Mouse (Mus musculus): ENCODE data around the gene Armc5. TPM values are rescaled to one million over a fixed set of nuclear protein-coding genes. Genes with fewer than 3 reads are reported as not detected.

Gene Armc5
- 8.8 and 10.3 TPM in 2 replicates for polyA plus RNA-seq (2021; fragmentation: Nextera tagmentation)
- long read RNA-seq, experiment 1, transcript Armc5-201 (6 exons, 3,834 nt), result major isoform, 15 of 20 reads
- long read RNA-seq, experiment 1, partial matches to known transcripts, result 4 of 20 reads
- long read RNA-seq, experiment 1, other reads (novel, unspliced or antisense), result 1 of 20 reads
- long read RNA-seq, experiment 2, transcript Armc5-201 (6 exons, 3,834 nt), result major isoform, 78 of 96 reads
- long read RNA-seq, experiment 2, partial matches to known transcripts, result 7 of 96 reads
- long read RNA-seq, experiment 2, other reads (novel, unspliced or antisense), result 11 of 96 reads

DNA sequence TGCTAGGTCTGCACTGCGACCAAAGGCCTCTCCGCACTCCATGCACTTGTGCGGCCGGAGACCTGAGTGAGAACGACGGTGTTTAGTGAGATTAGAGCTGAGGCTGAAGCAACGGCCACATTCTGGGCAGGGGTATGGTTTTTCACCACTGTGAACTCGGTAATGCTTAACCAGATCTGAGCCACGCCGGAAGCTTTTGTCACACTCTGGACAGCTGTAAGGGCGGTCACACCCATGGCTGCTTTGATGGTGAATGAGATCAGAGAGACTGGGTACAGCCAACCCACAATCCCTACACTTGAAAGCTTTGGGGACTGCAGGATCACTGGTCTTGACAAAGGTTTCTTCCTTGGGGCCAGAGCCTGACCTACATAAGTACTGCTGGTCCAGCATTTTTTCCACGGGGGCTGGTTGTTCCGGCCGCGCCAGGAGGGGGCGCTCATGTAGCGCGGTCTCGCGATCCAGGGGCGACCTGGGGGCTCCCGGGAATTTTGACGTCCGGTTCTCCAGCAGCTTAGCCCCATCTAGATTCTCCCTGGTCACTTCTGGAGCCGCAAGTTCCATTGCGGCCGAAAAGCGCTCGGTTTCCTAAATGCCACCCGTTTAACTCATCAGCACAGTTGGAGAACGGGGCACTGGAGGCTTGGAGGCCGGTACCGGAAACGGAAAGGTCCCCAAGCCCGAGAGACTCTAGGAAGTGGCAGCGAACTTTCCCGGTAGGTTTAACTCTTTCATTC lies at the start of gene Armc5:
Gene Armc5 (plus strand): TSS at position 487 of the 737 bp plus-strand sequence.

GRCm38 (mm10) chr7:128206152-128206551 lies 31.0 kb upstream of the Armc5 start, which contains the start of gene Cox6a2:
Gene Cox6a2, minus strand, starts transcription at chr7:128206387.

DNA sequence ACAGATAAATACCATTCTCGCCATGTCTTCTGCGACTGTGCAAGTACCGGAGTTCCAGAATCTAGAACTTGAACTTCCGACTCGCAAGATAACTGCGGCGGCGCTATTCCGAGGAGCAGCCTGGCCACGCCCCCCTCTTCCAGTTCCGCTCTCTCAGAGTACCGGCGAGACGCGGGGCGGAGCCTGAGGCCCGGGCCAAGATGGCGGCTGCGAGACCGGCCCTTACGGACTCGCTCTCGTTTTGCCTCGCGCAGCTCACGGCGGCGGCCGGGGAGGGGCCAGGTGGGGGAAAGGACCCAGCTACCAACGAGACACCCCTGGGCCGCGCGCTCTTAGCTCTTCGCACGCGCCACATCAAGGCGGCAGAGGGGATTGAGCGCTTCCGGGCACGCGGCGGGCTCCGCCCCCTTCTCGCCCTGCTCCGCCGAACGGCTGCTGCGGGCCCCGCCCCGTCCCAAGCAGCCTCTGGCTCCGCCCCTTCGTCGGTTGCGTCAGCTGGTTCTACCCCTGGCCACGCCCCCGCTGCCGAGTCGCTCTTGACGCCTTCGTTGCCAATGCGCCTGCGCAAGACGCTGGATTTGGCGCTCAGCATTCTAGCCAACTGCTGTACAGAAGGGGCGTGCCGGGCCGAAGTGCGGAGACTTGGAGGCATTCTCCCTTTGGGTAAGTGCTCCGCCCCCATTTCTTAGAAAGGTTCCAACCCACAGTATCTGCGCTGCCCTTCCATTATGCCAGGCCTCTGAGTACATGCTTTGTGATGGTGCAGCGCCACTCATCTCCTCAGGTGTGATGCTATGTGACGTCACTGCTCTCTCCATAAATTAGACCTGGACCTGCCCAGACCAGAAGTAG lies 1.0 kb downstream of the Armc5 start, which contains the start of gene 9130023H24Rik:
Gene 9130023H24Rik (minus strand): TSS at position 105 of the 852 bp plus-strand sequence.

GRCm38 (mm10) chr7:128246496-128247391 lies 9.6 kb downstream of the Armc5 start, which contains the start of gene Tgfb1i1:
Gene Tgfb1i1, plus strand, starts transcription at chr7:128246812.

DNA sequence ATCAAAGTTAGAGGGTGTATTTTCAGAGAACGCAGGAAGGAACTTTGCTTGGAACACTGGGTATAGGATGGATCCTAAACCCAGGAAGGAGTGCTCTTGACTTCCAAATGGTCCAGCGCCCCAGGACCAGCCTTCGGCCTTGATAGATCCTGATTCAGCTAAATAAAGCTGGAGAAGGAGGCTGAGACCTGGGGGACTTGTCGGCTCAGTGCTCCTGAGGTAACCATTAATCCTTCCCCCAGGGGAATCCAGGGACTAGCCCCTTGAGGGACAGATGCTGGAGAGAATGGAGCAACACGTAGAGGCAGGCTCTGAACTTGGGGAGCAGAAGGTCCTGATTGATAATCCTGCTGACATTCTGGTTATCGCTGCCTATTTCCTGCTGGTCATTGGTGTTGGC lies 28.3 kb downstream of the Armc5 start, which contains the start of gene Slc5a2:
Gene Slc5a2 (plus strand): TSS at position 247 of the 400 bp plus-strand sequence.

Small RNA genes within 50 kb of the gene (microRNA-seq; reads per million reads assigned to microRNA genes)
- 4.1 reads per million, percentile 15 among the genes with 10 or more reads in this experiment for gene Mir3103

Other genes with a start within 250 kb of the Armc5 start
- 16.7 and 20.5 TPM in 2 replicates for gene Pycard, start 243.5 kb upstream of the Armc5 start, polyA plus RNA-seq (2021; fragmentation: Nextera tagmentation)
- not detected in 2 replicates for gene Trim72, start 233.4 kb upstream of the Armc5 start, polyA plus RNA-seq (2021; fragmentation: Nextera tagmentation)
- 3.3 and 3.4 TPM in 2 replicates for gene Itgam, start 174.7 kb upstream of the Armc5 start, polyA plus RNA-seq (2021; fragmentation: Nextera tagmentation)
- gene Gm49368, start 174.7 kb upstream of the Armc5 start, polyA plus RNA-seq (2021; fragmentation: Nextera tagmentation), result 0.04 TPM in 1 of 2 replicates, not detected in the other
- gene Itgax, start 107.8 kb upstream of the Armc5 start, polyA plus RNA-seq (2021; fragmentation: Nextera tagmentation), result 0.14 and 0.23 TPM in 2 replicates
- 0.50 and 0.52 TPM in 2 replicates for gene Itgad, start 83.0 kb upstream of the Armc5 start, polyA plus RNA-seq (2021; fragmentation: Nextera tagmentation)
- gene Cox6a2, start 31.0 kb upstream of the Armc5 start, polyA plus RNA-seq (2021; fragmentation: Nextera tagmentation), result 31.1 and 37.6 TPM in 2 replicates
- gene 9130023H24Rik, start 689 bp downstream of the Armc5 start, polyA plus RNA-seq (2021; fragmentation: Nextera tagmentation), result 3.7 and 4.2 TPM in 2 replicates
- 13.7 and 18.3 TPM in 2 replicates for gene Tgfb1i1, start 9.5 kb downstream of the Armc5 start, polyA plus RNA-seq (2021; fragmentation: Nextera tagmentation)
- not detected in 2 replicates for gene Slc5a2, start 28.3 kb downstream of the Armc5 start, polyA plus RNA-seq (2021; fragmentation: Nextera tagmentation)
- gene BC017158, start 60.8 kb downstream of the Armc5 start, polyA plus RNA-seq (2021; fragmentation: Nextera tagmentation), result 17.7 and 20.3 TPM in 2 replicates
- 127 and 136 TPM in 2 replicates for gene Rgs10, start 181.4 kb downstream of the Armc5 start, polyA plus RNA-seq (2021; fragmentation: Nextera tagmentation)
- gene Tial1, start 224.4 kb downstream of the Armc5 start, polyA plus RNA-seq (2021; fragmentation: Nextera tagmentation), result 8.4 and 10.4 TPM in 2 replicates

Measured in layer of hippocampus, adult 6 months (tissue).